Mouse (Mus musculus): ENCODE data around the gene Pex3.

GRCm38 (mm10) chr10:13496315-13496714 lies 56.6 kb downstream of the Pex3 start:
- TF ChIP-seq TAL1 (IDR thresholded peaks at IDR 0.05; ENCODE audit: low read length): no peak
- no peak for TF ChIP-seq GATA1 (IDR thresholded peaks at IDR 0.05; ENCODE audit: low read length)

All from erythroblast, embryonic 14.5 days (primary cell).